Mouse (Mus musculus) G1E (cell line): ENCODE measurements at regions not wholly inside any gene's neighbourhood (a gene's known extent, or its start where the extent isn't known, plus 50 kb on each side); places are given as distances from the start of the nearest gene placed in this dataset.

ENCODE experiments used
- CTCF ChIP-seq: IDR thresholded peaks from 2 replicates; pipeline ENCODE4 v1.5.1; 2012; ENCODE audit warnings: low read depth, low read length, inconsistent platforms, mixed read lengths
- GATA1 ChIP-seq: IDR thresholded peaks from 2 replicates; pipeline ENCODE4 v1.6.1; 2012; ENCODE audit warnings: borderline replicate concordance, low read length, inconsistent platforms, mixed read lengths
- POLR2AphosphoS5 ChIP-seq: IDR thresholded peaks from 2 replicates; pipeline ENCODE4 v1.6.1; 2012; ENCODE audit warnings: low read depth, low read length, inconsistent platforms; ENCODE audit not compliant: insufficient replicate concordance
- TAL1 ChIP-seq: conservative IDR thresholded peaks from 2 replicates; pipeline ENCODE4 v1.6.1; 2012; ENCODE audit warnings: low read depth, low read length, inconsistent platforms, mixed read lengths

GRCm38 (mm10) chr14:15638869-15639268 lies 200.1 kb upstream of the Lrrc3b start:
- no peak for TF ChIP-seq CTCF
- no peak for TF ChIP-seq GATA1
- no peak for TF ChIP-seq POLR2AphosphoS5
- no peak for TF ChIP-seq TAL1
